Mouse (Mus musculus) embryonic fibroblast, embryonic 13.5 days (primary cell): ENCODE results near the gene Ncor2.

ENCODE experiments used
- CTCF ChIP-seq: IDR thresholded peaks from 2 replicates; pipeline ENCODE4 v1.5.1; 2011; ENCODE audit warnings: mild to moderate bottlenecking, control low read depth, low read length, moderate library complexity, borderline replicate concordance; ENCODE audit not compliant: insufficient read depth
- POLR2A ChIP-seq: IDR thresholded peaks from 2 replicates; pipeline ENCODE4 v1.6.1; 2011; ENCODE audit warnings: low read depth, mild to moderate bottlenecking, control low read depth, low read length, moderate library complexity

DNA sequence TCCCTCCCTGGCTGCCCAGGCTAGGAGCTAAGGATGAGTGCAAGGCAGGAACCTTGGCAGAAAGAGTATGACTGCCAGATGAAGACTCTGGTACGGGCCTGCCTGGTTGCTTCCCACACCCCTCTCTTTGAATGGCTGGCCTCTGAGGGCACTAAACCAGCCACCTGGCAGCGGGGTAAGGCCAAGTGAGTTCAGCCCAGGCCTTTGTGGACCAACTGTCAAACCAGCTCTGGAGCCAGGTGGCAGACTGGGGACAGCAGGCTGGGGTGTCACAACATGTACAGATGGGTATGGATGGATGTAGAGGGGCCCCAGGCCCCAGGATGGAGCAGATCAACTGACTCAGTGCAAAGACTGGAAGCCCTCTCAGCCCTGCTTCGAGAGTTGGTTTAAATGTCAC, 164.0 kb downstream of the Ncor2 start:
- no peak for TF ChIP-seq POLR2A
- no peak for TF ChIP-seq CTCF
